Mouse (Mus musculus) E14TG2a.4 (cell line): ENCODE data around the gene Ryr3.

Experiments
- CTCF ChIP-seq: conservative IDR thresholded peaks from 2 replicates; pipeline ENCODE4 v1.5.1; 2014; ENCODE audit warnings: low read length
- POU5F1 ChIP-seq: IDR thresholded peaks from 2 replicates; pipeline ENCODE4 v1.6.1; 2014; ENCODE audit warnings: low read length, borderline replicate concordance

GRCm38 (mm10) chr2:112913796-112914195, 303.1 kb downstream of the Ryr3 start:
- TF ChIP-seq CTCF (no peak), POU5F1 (no peak)
